Mouse (Mus musculus) midbrain, embryonic 16.5 days (tissue): Measurements from ENCODE around the gene Anks1. TPM values are rescaled to one million over a fixed set of nuclear protein-coding genes. Genes with fewer than 3 reads are reported as not detected.

Experiments
- ATAC-seq: fragments of 200-750 bp; cut with Nextera tagmentation; 2 replicates; pipeline ENCODE4 v1.8.0; 2017; ENCODE audit warnings: moderate TSS enrichment
- H3K27ac ChIP-seq: fragments of 300-500 bp; sonication (generic); 2 replicates; pipeline ENCODE4 v1.5.1; 2014; ENCODE audit warnings: mild to moderate bottlenecking, low read length, mixed read lengths
- H3K27me3 ChIP-seq: fragments of 300-500 bp; sonication (generic); 2 replicates; pipeline ENCODE4 v1.6.1; 2014; ENCODE audit warnings: low read depth, low read length, mixed read lengths; ENCODE audit not compliant: control insufficient read depth, insufficient read depth
- H3K36me3 ChIP-seq: fragments of 300-500 bp; sonication (generic); 2 replicates; pipeline ENCODE4 v1.6.1; 2014; ENCODE audit warnings: mild to moderate bottlenecking, low read length, moderate library complexity, mixed read lengths; ENCODE audit not compliant: control insufficient read depth, insufficient read depth
- H3K4me1 ChIP-seq: fragments of 300-500 bp; sonication (generic); 2 replicates; pipeline ENCODE4 v1.6.1; 2014; ENCODE audit warnings: mild to moderate bottlenecking, low read length, mixed read lengths; ENCODE audit not compliant: control insufficient read depth, insufficient read depth
- H3K4me2 ChIP-seq: fragments of 300-500 bp; sonication (generic); 2 replicates; pipeline ENCODE4 v1.6.1; 2014; ENCODE audit warnings: mild to moderate bottlenecking, low read length, mixed read lengths
- H3K4me3 ChIP-seq: fragments of 300-500 bp; sonication (generic); 2 replicates; pipeline ENCODE4 v1.5.1; 2014; ENCODE audit warnings: low read depth, mild to moderate bottlenecking, low read length, moderate library complexity, mixed read lengths
- H3K9ac ChIP-seq: fragments of 300-500 bp; sonication (generic); 2 replicates; pipeline ENCODE4 v1.6.1; 2014; ENCODE audit warnings: low read depth, low read length, mixed read lengths
- H3K9me3 ChIP-seq: fragments of 300-500 bp; sonication (generic); replicated peaks from 2 replicates; pipeline ENCODE4 v1.6.1; 2014; ENCODE audit warnings: mild to moderate bottlenecking, low read length, mixed read lengths; ENCODE audit not compliant: control insufficient read depth, poor library complexity, severe bottlenecking
- WGBS: fragments of 180-500 bp; shearing (Covaris S2); extraction: QIAGEN DNeasy Blood & Tissue Kit; methylation state at CpG from one replicate; pipeline ENCODE4 v1.1.7; 2014; 5-methylcytosine and 5-hydroxymethylcytosine counted together
- polyA plus RNA-seq: library from polyadenylated mRNA; unstranded; fragments of >200 nt; fragmentation: Nextera tagmentation; extraction: Ambion mirVana; gene quantifications from 2 replicates; pipeline ENCODE4 v1.2.1, GENCODE M21; 2015

Anks1 gene
- polyA plus RNA-seq, 1 experiment from 2014 or later, result 56.2 TPM

- Histone ChIP-seq H3K9ac (no peak overlapping the region), H3K27me3 (no peaks in the 10 kb centered on the region), H3K36me3 (no peaks in the 10 kb centered on the region), H3K9me3 (no peaks in the 10 kb centered on the region), H3K4me2 (no peak overlapping the region), H3K27ac (no peak overlapping the region), H3K4me1 (peaks cover 6% of the 10 kb centered on the region), H3K4me3 (no peak overlapping the region)
- WGBS, result 68% methylated on average over 11 of the region's 11 CpGs
- no peak for ATAC-seq
These were observed 13.1 kb downstream of the Anks1 start for GRCm38 (mm10) chr17:27922174-27922712.

- ATAC-seq, result no peak
- no peak overlapping the region for H3K9ac ChIP-seq
- peaks cover 6% of the 10 kb centered on the region for H3K4me1 ChIP-seq
- H3K27ac ChIP-seq, result no peak overlapping the region
- H3K27me3 ChIP-seq, result no peaks in the 10 kb centered on the region
- WGBS, result 93% methylated on average over 4 of the region's 4 CpGs
- no peak overlapping the region for H3K4me3 ChIP-seq
- no peaks in the 10 kb centered on the region for H3K9me3 ChIP-seq
- no peaks in the 10 kb centered on the region for H3K36me3 ChIP-seq
- no peak overlapping the region for H3K4me2 ChIP-seq
These were observed 15.9 kb downstream of the Anks1 start for GRCm38 (mm10) chr17:27925054-27925453.

- H3K27ac ChIP-seq, result no peak overlapping the region
- WGBS, result 85% methylated on average over 7 of the region's 7 CpGs
- no peak overlapping the region for H3K4me3 ChIP-seq
- no peak for ATAC-seq
- H3K27me3 ChIP-seq, result no peaks in the 10 kb centered on the region
- no peak overlapping the region for H3K4me2 ChIP-seq
- peaks cover 6% of the 10 kb centered on the region for H3K4me1 ChIP-seq
- H3K9me3 ChIP-seq, result no peaks in the 10 kb centered on the region
- H3K9ac ChIP-seq, result no peak overlapping the region
- no peaks in the 10 kb centered on the region for H3K36me3 ChIP-seq
These were observed 16.4 kb downstream of the Anks1 start for GRCm38 (mm10) chr17:27925504-27925903.

- H3K4me3 ChIP-seq, result no peak overlapping the region
- H3K27me3 ChIP-seq, result no peaks in the 10 kb centered on the region
- no peaks in the 10 kb centered on the region for H3K4me1 ChIP-seq
- H3K9ac ChIP-seq, result no peak overlapping the region
- ATAC-seq, result no peak
- no peak overlapping the region for H3K27ac ChIP-seq
- H3K36me3 ChIP-seq, result no peaks in the 10 kb centered on the region
- H3K4me2 ChIP-seq, result no peak overlapping the region
- no peaks in the 10 kb centered on the region for H3K9me3 ChIP-seq
- 91% methylated on average over 5 of the region's 5 CpGs for WGBS
These were observed 21.2 kb downstream of the Anks1 start for GRCm38 (mm10) chr17:27930291-27930690.

GRCm38 (mm10) chr17:27931826-27932225 lies 22.7 kb downstream of the Anks1 start:
- H3K9me3 ChIP-seq, result no peaks in the 10 kb centered on the region
- H3K9ac ChIP-seq, result no peak overlapping the region
- no peaks in the 10 kb centered on the region for H3K27me3 ChIP-seq
- H3K27ac ChIP-seq, result no peak overlapping the region
- no peak overlapping the region for H3K4me2 ChIP-seq
- H3K4me3 ChIP-seq, result no peak overlapping the region
- ATAC-seq, result no peak
- no peaks in the 10 kb centered on the region for H3K36me3 ChIP-seq
- no peaks in the 10 kb centered on the region for H3K4me1 ChIP-seq
- WGBS, result 92% methylated on average over 4 of the region's 4 CpGs

GRCm38 (mm10) chr17:27934136-27934910 lies 25.2 kb downstream of the Anks1 start:
- H3K9ac ChIP-seq, result no peak overlapping the region
- H3K4me3 ChIP-seq, result no peak overlapping the region
- no peaks in the 10 kb centered on the region for H3K27me3 ChIP-seq
- 93% methylated on average over 10 of the region's 10 CpGs for WGBS
- no peaks in the 10 kb centered on the region; the same call in none of the 2 replicates for H3K4me1 ChIP-seq
- H3K9me3 ChIP-seq, result no peaks in the 10 kb centered on the region
- H3K27ac ChIP-seq, result no peak overlapping the region
- H3K36me3 ChIP-seq, result no peaks in the 10 kb centered on the region
- no peak for ATAC-seq
- no peak overlapping the region for H3K4me2 ChIP-seq

- WGBS, result 95% methylated on average over 3 of the region's 3 CpGs
- Histone ChIP-seq H3K27me3 (no peaks in the 10 kb centered on the region), H3K27ac (no peak overlapping the region), H3K4me2 (no peak overlapping the region), H3K36me3 (no peaks in the 10 kb centered on the region), H3K9me3 (no peaks in the 10 kb centered on the region), H3K4me1 (no peaks in the 10 kb centered on the region; the same call in none of the 2 replicates), H3K4me3 (no peak overlapping the region), H3K9ac (no peak overlapping the region)
- no peak for ATAC-seq
These were observed 26.0 kb downstream of the Anks1 start for GRCm38 (mm10) chr17:27935091-27935490.

GRCm38 (mm10) chr17:27937054-27937615 lies 28.0 kb downstream of the Anks1 start:
- H3K36me3 ChIP-seq, result no peaks in the 10 kb centered on the region
- no peaks in the 10 kb centered on the region for H3K27me3 ChIP-seq
- H3K4me2 ChIP-seq, result no peak overlapping the region
- no peak overlapping the region for H3K4me3 ChIP-seq
- H3K27ac ChIP-seq, result no peak overlapping the region
- H3K4me1 ChIP-seq, result peaks cover 3% of the 10 kb centered on the region
- no peak overlapping the region for H3K9ac ChIP-seq
- no peak for ATAC-seq
- WGBS, result 85% methylated on average over 3 of the region's 4 CpGs
- no peaks in the 10 kb centered on the region for H3K9me3 ChIP-seq

GRCm38 (mm10) chr17:27938121-27938754 lies 29.1 kb downstream of the Anks1 start:
- Histone ChIP-seq H3K27ac (no peak overlapping the region), H3K4me2 (no peak overlapping the region), H3K4me3 (no peak overlapping the region), H3K36me3 (no peaks in the 10 kb centered on the region), H3K9ac (no peak overlapping the region), H3K9me3 (no peaks in the 10 kb centered on the region), H3K4me1 (peaks cover 3% of the 10 kb centered on the region), H3K27me3 (no peaks in the 10 kb centered on the region)
- no peak for ATAC-seq
- WGBS, result 85% methylated on average over 12 of the region's 12 CpGs
